Mouse (Mus musculus) erythroblast, embryonic 14.5 days (primary cell): ENCODE results near the gene Gid4.

Experiments
- GATA1 ChIP-seq: IDR thresholded peaks from 2 replicates; pipeline ENCODE4 v1.6.1; 2012; ENCODE audit warnings: low read length, inconsistent platforms, mixed read lengths
- TAL1 ChIP-seq: IDR thresholded peaks from 3 replicates; pipeline ENCODE4 v1.6.1; 2012; ENCODE audit warnings: low read length, inconsistent platforms, mixed read lengths

DNA sequence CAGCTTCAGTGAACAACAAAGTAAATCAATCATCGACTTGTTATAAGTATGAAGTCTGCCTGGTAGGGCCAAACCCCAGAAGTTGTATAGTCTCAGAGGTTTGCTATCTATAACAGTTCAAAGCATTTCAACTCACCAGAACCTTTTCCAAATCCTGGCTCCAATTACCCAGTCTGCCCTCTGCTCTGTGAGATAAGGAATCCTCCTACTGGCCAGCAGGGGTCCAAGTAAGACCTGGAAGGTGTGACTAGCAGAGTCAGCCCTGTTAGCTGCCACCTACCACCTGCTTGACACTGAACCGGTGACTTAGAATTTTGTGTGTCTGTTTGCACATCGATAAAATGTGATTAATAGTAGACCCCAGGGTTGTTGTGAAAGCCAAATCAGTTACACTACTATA, 49.7 kb upstream of the Gid4 start:
- TF ChIP-seq GATA1 (no peak), TAL1 (no peak)
